Mouse (Mus musculus): ENCODE results near the gene Adipor2. TPM values are rescaled to one million over a fixed set of nuclear protein-coding genes. Genes with fewer than 3 reads are reported as not detected.
"Not testable (repeated sequence)": the region's sequence is repeated elsewhere in the genome, so short reads cannot be mapped to it uniquely, and the experiment has no call there.

Gene Adipor2
- total RNA-seq, 4 experiments from 2014 or later = 41.3 to 48.9 (median 44.7) TPM

- no peak for DNase-seq (ENCODE audit: low spot score in 2 of 2)
Measured at GRCm38 (mm10) chr6:119392836-119393235, 24.7 kb downstream of the Adipor2 start.

GRCm38 (mm10) chr6:119390728-119391127, 26.8 kb downstream of the Adipor2 start:
- no peak for DNase-seq (ENCODE audit: low spot score in 2 of 2)

- no peak for DNase-seq (ENCODE audit: low spot score in 2 of 2)
Measured at GRCm38 (mm10) chr6:119389089-119389488, 28.4 kb downstream of the Adipor2 start.

- peak; percentile 87 to 97 for DNase-seq (ENCODE audit: low spot score in 2 of 2)
Measured at GRCm38 (mm10) chr6:119388650-119389012, 28.9 kb downstream of the Adipor2 start.

GRCm38 (mm10) chr6:119387801-119388649, 29.5 kb downstream of the Adipor2 start:
- peak; percentile 12 to 35 for DNase-seq (ENCODE audit: low spot score in 2 of 2)

GRCm38 (mm10) chr6:119386821-119387220, 30.7 kb downstream of the Adipor2 start:
- no peak for DNase-seq (ENCODE audit: low spot score in 2 of 2)

GRCm38 (mm10) chr6:119386421-119386820, 31.1 kb downstream of the Adipor2 start:
- no peak for DNase-seq (ENCODE audit: low spot score in 2 of 2)

GRCm38 (mm10) chr6:119385668-119386067, 31.8 kb downstream of the Adipor2 start:
- no peak for DNase-seq (ENCODE audit: low spot score in 2 of 2)

GRCm38 (mm10) chr6:119378631-119379030, 38.9 kb downstream of the Adipor2 start:
- no peak for DNase-seq (ENCODE audit: low spot score in 2 of 2)

- no peak for DNase-seq (ENCODE audit: low spot score in 2 of 2)
Measured at GRCm38 (mm10) chr6:119377613-119378012, 39.9 kb downstream of the Adipor2 start.

GRCm38 (mm10) chr6:119375035-119375434, 42.5 kb downstream of the Adipor2 start:
- no peak for DNase-seq (ENCODE audit: low spot score in 2 of 2)

- DNase-seq (ENCODE audit: low spot score in 2 of 2) = no peak
Measured at GRCm38 (mm10) chr6:119373000-119373705, 44.4 kb downstream of the Adipor2 start.

GRCm38 (mm10) chr6:119372237-119372636, 45.3 kb downstream of the Adipor2 start:
- no peak for DNase-seq (ENCODE audit: low spot score in 2 of 2)

- no peak for DNase-seq (ENCODE audit: low spot score in 2 of 2)
Measured at GRCm38 (mm10) chr6:119371624-119372023, 45.9 kb downstream of the Adipor2 start.

- no peak for DNase-seq (ENCODE audit: low spot score in 2 of 2)
Measured at GRCm38 (mm10) chr6:119367382-119367781, 50.1 kb downstream of the Adipor2 start.

GRCm38 (mm10) chr6:119366800-119367199, 50.7 kb downstream of the Adipor2 start:
- not testable (repeated sequence) for DNase-seq (ENCODE audit: low spot score in 2 of 2)

GRCm38 (mm10) chr6:119363593-119363992, 53.9 kb downstream of the Adipor2 start:
- no peak for DNase-seq (ENCODE audit: low spot score in 2 of 2)

- DNase-seq (ENCODE audit: low spot score in 2 of 2) = no peak
Measured at GRCm38 (mm10) chr6:119360925-119361702, 56.4 kb downstream of the Adipor2 start.

- not testable (repeated sequence) for DNase-seq (ENCODE audit: low spot score in 2 of 2)
Measured at GRCm38 (mm10) chr6:119360250-119360649, 57.3 kb downstream of the Adipor2 start.

- no peak for DNase-seq (ENCODE audit: low spot score in 2 of 2)
Measured at GRCm38 (mm10) chr6:119358020-119358571, 59.4 kb downstream of the Adipor2 start.

- no peak for DNase-seq (ENCODE audit: low spot score in 2 of 2)
Measured at GRCm38 (mm10) chr6:119352501-119352900, 65.0 kb downstream of the Adipor2 start.
